Mouse (Mus musculus): ENCODE measurements around the gene Kctd5.

- TF ChIP-seq CTCF (IDR thresholded peaks at IDR 0.05; ENCODE audit: insufficient read depth, low read length) (no peak), POLR2A (IDR thresholded peaks at IDR 0.05; ENCODE audit: borderline replicate concordance, extremely low read depth, low read depth, low read length) (no peak)
Observed at GRCm38 (mm10) chr17:24006930-24007329, 66.4 kb downstream of the Kctd5 start.

All from lung, adult 2 months (tissue).